ENCODE assay signal across 8 mouse cellular contexts in the genomic region with DNA sequence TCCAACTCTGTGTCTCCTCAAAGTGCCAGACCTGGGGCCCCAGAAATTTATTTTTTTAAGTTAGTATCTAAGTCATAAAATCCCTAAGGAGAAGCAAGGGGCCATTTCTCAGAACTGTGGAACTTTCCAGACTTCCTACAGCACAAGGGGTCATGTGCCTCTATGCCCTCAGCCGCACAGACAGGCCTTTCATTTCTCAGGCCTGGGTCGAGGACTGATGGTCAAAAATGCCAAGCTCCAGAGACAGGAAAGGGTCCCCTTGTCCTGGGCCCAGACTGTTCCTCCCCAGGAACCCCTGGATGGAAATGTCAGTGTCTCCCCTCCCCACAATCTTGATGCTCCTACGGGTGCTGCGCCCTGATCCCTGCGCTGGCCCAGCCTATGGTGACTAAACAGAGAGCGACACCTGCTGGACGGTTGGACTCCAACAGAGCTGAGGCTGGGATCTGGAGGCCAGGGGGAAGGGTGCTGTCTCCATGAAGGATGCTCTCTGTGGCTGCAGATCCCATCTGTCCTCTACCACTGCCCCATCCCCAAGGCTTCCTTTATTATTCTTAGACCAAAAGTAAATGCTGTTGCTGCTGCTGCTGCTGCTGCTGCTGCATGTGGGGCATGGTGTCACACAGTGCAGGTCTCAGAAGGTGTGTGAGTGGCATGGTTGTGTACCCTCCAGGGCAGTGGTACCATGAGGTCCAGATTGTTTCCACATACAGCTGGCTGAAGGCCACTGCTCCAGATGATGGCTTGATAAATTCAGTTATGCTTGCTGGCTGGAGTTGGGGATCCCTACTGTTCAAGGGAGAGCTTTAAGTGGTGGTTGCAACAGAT. TPM values are rescaled to one million over a fixed set of nuclear protein-coding genes. Genes with fewer than 3 reads are reported as not detected.
A peak's percentile ranks its signal among the peaks of the same experiment; 100 is the strongest.
DNase-seq lines count a peak whose midpoint lies in the region; ATAC-seq and TF ChIP-seq lines count a peak whose summit lies in the region.

No protein-coding gene starts in this region.

- H3K9me3 ChIP-seq in embryonic facial prominence, embryonic 12.5 days = no peaks in the 10 kb centered on the region
- no peaks in the 10 kb centered on the region for H3K9me3 ChIP-seq in heart, embryonic 11.5 days (replicated peaks; ENCODE audit: control insufficient read depth, low read length)
- no peaks in the 10 kb centered on the region for H3K9me3 ChIP-seq in kidney, postnatal 0 days (replicated peaks; ENCODE audit: low read length)
- no peaks in the 10 kb centered on the region for H3K9me3 ChIP-seq in liver, embryonic 14.5 days (ENCODE audit: control insufficient read depth, low read length)

- H3K4me2 ChIP-seq in embryonic facial prominence, embryonic 12.5 days (replicated peaks) = no peak overlapping the region
- H3K4me2 ChIP-seq in heart, embryonic 11.5 days = 0 out of 2 replicates have a peak overlapping the region, but pooled peaks have one; percentile 20
- H3K4me2 ChIP-seq in kidney, postnatal 0 days (ENCODE audit: low read length) = no peak overlapping the region
- H3K4me2 ChIP-seq in liver, embryonic 14.5 days (ENCODE audit: low read depth) = no peak overlapping the region

- no peaks in the 10 kb centered on the region for H3K27me3 ChIP-seq in embryonic facial prominence, embryonic 12.5 days
- peaks cover 14% of the 10 kb centered on the region for H3K27me3 ChIP-seq in heart, embryonic 11.5 days (ENCODE audit: control insufficient read depth, insufficient read depth, low read length)
- H3K27me3 ChIP-seq in kidney, postnatal 0 days (ENCODE audit: insufficient read depth, low read length) = no peaks in the 10 kb centered on the region
- no peaks in the 10 kb centered on the region for H3K27me3 ChIP-seq in liver, embryonic 14.5 days (ENCODE audit: control insufficient read depth, insufficient read depth, low read length)

- TF ChIP-seq EP300 in liver, embryonic 14.5 days (IDR thresholded peaks at IDR 0.05; ENCODE audit: low read depth) = no peak

- H3K36me3 ChIP-seq in embryonic facial prominence, embryonic 12.5 days = no peaks in the 10 kb centered on the region
- no peaks in the 10 kb centered on the region for H3K36me3 ChIP-seq in heart, embryonic 11.5 days (ENCODE audit: control insufficient read depth, insufficient read depth, low read length)
- H3K36me3 ChIP-seq in kidney, postnatal 0 days (ENCODE audit: insufficient read depth, low read length) = no peaks in the 10 kb centered on the region
- H3K36me3 ChIP-seq in liver, embryonic 14.5 days (replicated peaks; ENCODE audit: control insufficient read depth, insufficient read depth, low read depth) = no peaks in the 10 kb centered on the region

- TF ChIP-seq CTCF in kidney, postnatal 0 days (IDR thresholded peaks at IDR 0.05; ENCODE audit: low read depth) = peak; percentile 85
- peak; percentile 90 for TF ChIP-seq CTCF in liver, embryonic 14.5 days (IDR thresholded peaks at IDR 0.05; ENCODE audit: low read depth)

- no peak overlapping the region for H3K4me3 ChIP-seq in embryonic facial prominence, embryonic 12.5 days
- no peak overlapping the region for H3K4me3 ChIP-seq in heart, embryonic 11.5 days (ENCODE audit: low read depth, low read length)
- H3K4me3 ChIP-seq in kidney, postnatal 0 days (replicated peaks; ENCODE audit: low read depth, low read length) = no peak overlapping the region
- no peak overlapping the region for H3K4me3 ChIP-seq in liver, embryonic 14.5 days (ENCODE audit: insufficient read depth in 1 of 2, low read depth in 2 of 2, low read length in 2 of 2)

- no peak overlapping the region for H3K9ac ChIP-seq in embryonic facial prominence, embryonic 12.5 days
- no peak overlapping the region for H3K9ac ChIP-seq in heart, embryonic 11.5 days (ENCODE audit: low read depth, low read length)
- H3K9ac ChIP-seq in kidney, postnatal 0 days (ENCODE audit: low read depth, low read length) = no peak overlapping the region
- no peak overlapping the region for H3K9ac ChIP-seq in liver, embryonic 14.5 days (replicated peaks)

- peak; percentile 42 for DNase-seq in 416B (ENCODE audit: low read depth)
- DNase-seq in adrenal gland, postnatal 10 days = peak; percentile 80
- DNase-seq in kidney, postnatal 0 days (ENCODE audit: low spot score) = peak; percentile 84
- DNase-seq in liver, embryonic 14.5 days (ENCODE audit: low read depth in 3 of 3, low spot score in 3 of 3) = peak in 2 of 3 experiments; percentile 0 to 4
- DNase-seq in thymus, postnatal 0 days (ENCODE audit: low spot score) = peak; percentile 42

- ATAC-seq in embryonic facial prominence, embryonic 12.5 days (ENCODE audit: insufficient number of reproducible peaks, insufficient read depth, low FRiP score, low TSS enrichment) = peak; percentile 68
- ATAC-seq in heart, embryonic 11.5 days (replicated peaks; ENCODE audit: insufficient number of reproducible peaks, low FRiP score, low TSS enrichment) = no peak
- peak; percentile 82 for ATAC-seq in kidney, postnatal 0 days (replicated peaks; ENCODE audit: low FRiP score, low read depth)
- no peak for ATAC-seq in liver, embryonic 14.5 days (ENCODE audit: insufficient read depth)
- ATAC-seq in neutrophil, adult 5-6 weeks (ENCODE audit: extremely low read depth, insufficient number of reproducible peaks, low FRiP score, poor library complexity, severe bottlenecking) = peak; percentile 13; the same call in 1 of the 2 replicates

- WGBS in embryonic facial prominence, embryonic 12.5 days = 17% methylated on average over 7 of the region's 7 CpGs
- WGBS in heart, embryonic 11.5 days (ENCODE audit: insufficient replicate concordance) = 23% methylated on average over 7 of the region's 7 CpGs
- WGBS in kidney, postnatal 0 days = 16% methylated on average over 7 of the region's 7 CpGs
- WGBS in liver, embryonic 14.5 days (ENCODE audit: insufficient replicate concordance) = 15% methylated on average over 7 of the region's 7 CpGs

- H3K27ac ChIP-seq in embryonic facial prominence, embryonic 12.5 days = 0 out of 2 replicates have a peak overlapping the region, but pooled peaks have one; percentile 17
- H3K27ac ChIP-seq in heart, embryonic 11.5 days (ENCODE audit: low read depth, low read length) = no peak overlapping the region
- no peak overlapping the region for H3K27ac ChIP-seq in kidney, postnatal 0 days
- H3K27ac ChIP-seq in liver, embryonic 14.5 days = no peak overlapping the region

- no peaks in the 10 kb centered on the region for H3K4me1 ChIP-seq in embryonic facial prominence, embryonic 12.5 days
- no peaks in the 10 kb centered on the region for H3K4me1 ChIP-seq in heart, embryonic 11.5 days (ENCODE audit: control insufficient read depth, insufficient read depth, low read length)
- no peaks in the 10 kb centered on the region for H3K4me1 ChIP-seq in kidney, postnatal 0 days (replicated peaks; ENCODE audit: insufficient read depth, low read length)
- no peaks in the 10 kb centered on the region for H3K4me1 ChIP-seq in liver, embryonic 14.5 days (replicated peaks; ENCODE audit: control insufficient read depth in 2 of 2, insufficient read depth in 2 of 2, low read length in 1 of 2)

RNA-seq across cellular contexts. Expression of a gene that starts 27.5 kb away (rescaled TPM):
- total RNA-seq in adrenal gland, postnatal 10 days (2021) = 1 to 10 TPM in 1 of 2 experiments, under 1 TPM in 1; 0.45 to 2.6 TPM
- polyA plus RNA-seq in embryonic facial prominence, embryonic 12.5 days (2016; fragmentation: Nextera tagmentation; extraction: Ambion mirVana) = 4.8 and 8.1 TPM in 2 replicates
- polyA plus RNA-seq in heart, embryonic 11.5 days (2014; fragmentation: Nextera tagmentation; extraction: Ambion mirVana) = 0.31 and 0.52 TPM in 2 replicates
- 0.22 and 0.37 TPM in 2 replicates for polyA plus RNA-seq in kidney, postnatal 0 days (2015; fragmentation: Nextera tagmentation; extraction: Ambion mirVana)
- 0.04 TPM in 1 of 2 replicates, not detected in the other for polyA plus RNA-seq in liver, embryonic 14.5 days (2012; rRNA removed)
- polyA plus RNA-seq in liver, embryonic 14.5 days (2014; fragmentation: Nextera tagmentation; extraction: Ambion mirVana) = not detected in 2 replicates
- total RNA-seq in neutrophil, adult 5-6 weeks (2017) = not detected in 2 replicates
- polyA plus RNA-seq in thymus, postnatal 0 days (2015; fragmentation: Nextera tagmentation; extraction: Ambion mirVana) = 0.09 and 0.39 TPM in 2 replicates

RNA-seq across cellular contexts. Expression of a gene that starts 50.0 kb away (rescaled TPM):
- 1 to 10 TPM; 1.1 to 1.9 TPM for total RNA-seq in adrenal gland, postnatal 10 days (2021)
- 2.0 and 2.5 TPM in 2 replicates for polyA plus RNA-seq in embryonic facial prominence, embryonic 12.5 days (2016; fragmentation: Nextera tagmentation; extraction: Ambion mirVana)
- polyA plus RNA-seq in heart, embryonic 11.5 days (2014; fragmentation: Nextera tagmentation; extraction: Ambion mirVana) = 1.2 and 1.4 TPM in 2 replicates
- polyA plus RNA-seq in kidney, postnatal 0 days (2015; fragmentation: Nextera tagmentation; extraction: Ambion mirVana) = 2.6 and 3.6 TPM in 2 replicates
- polyA plus RNA-seq in liver, embryonic 14.5 days (2012; rRNA removed) = 0.11 and 0.17 TPM in 2 replicates
- 0.11 and 0.29 TPM in 2 replicates for polyA plus RNA-seq in liver, embryonic 14.5 days (2014; fragmentation: Nextera tagmentation; extraction: Ambion mirVana)
- not detected in 2 replicates for total RNA-seq in neutrophil, adult 5-6 weeks (2017)
- polyA plus RNA-seq in thymus, postnatal 0 days (2015; fragmentation: Nextera tagmentation; extraction: Ambion mirVana) = 0.27 and 0.31 TPM in 2 replicates

Comparison
In these comparisons a context has a peak if more than half of its experiments do, and no peak if none do; other contexts are left out.
1. DNase-seq: peak in every context shown above with its lines; median percentile 84 in kidney, postnatal 0 days; 80 in adrenal gland, postnatal 10 days; 42 in 416B; 42 in thymus, postnatal 0 days; 2 in liver, embryonic 14.5 days.
2. ATAC-seq: peak in embryonic facial prominence, embryonic 12.5 days (single experiment), kidney, postnatal 0 days (single experiment) and neutrophil, adult 5-6 weeks (single experiment); none in heart, embryonic 11.5 days (single experiment) and liver, embryonic 14.5 days (single experiment).